Mouse (Mus musculus) T-helper 2 cell (primary cell): ENCODE results near the gene Gm17555.
"Not testable (repeated sequence)": the region's sequence is repeated elsewhere in the genome, so short reads cannot be mapped to it uniquely, and the experiment has no call there.

ENCODE experiments used
- in situ Hi-C: fragments of 300-600 bp; cut with MboI, MseI; formaldehyde crosslinking; loops from one replicate; pipeline ENCODE4 v1.15.1; 2025; ENCODE audit warnings: high pct_unique_total_duplicates

Gene Gm17555

GRCm38 (mm10) chr2:126214800-126215199 is at the start of gene Gm17555:
Gene Gm17555, plus strand, starts transcription at chr2:126215100.
- in situ Hi-C loops: not testable (repeated sequence)

- in situ Hi-C loops: no loop called here
Observed at GRCm38 (mm10) chr2:126165277-126166018, 49.5 kb upstream of the Gm17555 start.

- in situ Hi-C loops: no loop called here
Observed at GRCm38 (mm10) chr2:126166335-126166734, 48.6 kb upstream of the Gm17555 start.

- in situ Hi-C loops: no loop called here
Observed at GRCm38 (mm10) chr2:126166848-126167617, 47.9 kb upstream of the Gm17555 start.

- in situ Hi-C loops: no loop called here
Observed at GRCm38 (mm10) chr2:126171427-126171826, 43.5 kb upstream of the Gm17555 start.

GRCm38 (mm10) chr2:126191306-126191705 is 23.6 kb upstream of the Gm17555 start:
- in situ Hi-C loops: no loop called here

- in situ Hi-C loops: no loop called here
Observed at GRCm38 (mm10) chr2:126192129-126192528, 22.8 kb upstream of the Gm17555 start.

GRCm38 (mm10) chr2:126195631-126196356 is 19.1 kb upstream of the Gm17555 start:
- in situ Hi-C loops: no loop called here

- in situ Hi-C loops: no loop called here
Observed at GRCm38 (mm10) chr2:126198971-126199370, 15.9 kb upstream of the Gm17555 start.

GRCm38 (mm10) chr2:126211011-126211680 is 3.8 kb upstream of the Gm17555 start:
- in situ Hi-C loops: no loop called here

GRCm38 (mm10) chr2:126227581-126227980 is 12.7 kb downstream of the Gm17555 start:
- in situ Hi-C loops: no loop called here

GRCm38 (mm10) chr2:126231731-126232130 is 16.8 kb downstream of the Gm17555 start:
- in situ Hi-C loops: no loop called here

- in situ Hi-C loops: no loop called here
Observed at GRCm38 (mm10) chr2:126236905-126237304, 22.0 kb downstream of the Gm17555 start.

GRCm38 (mm10) chr2:126245446-126245845 is 30.5 kb downstream of the Gm17555 start:
- in situ Hi-C loops: no loop called here

- in situ Hi-C loops: no loop called here
Observed at GRCm38 (mm10) chr2:126248536-126248935, 33.6 kb downstream of the Gm17555 start.

GRCm38 (mm10) chr2:126252211-126252610 is 37.3 kb downstream of the Gm17555 start:
- in situ Hi-C loops: no loop called here
